Mouse (Mus musculus) cerebellum, adult (tissue): ENCODE results near the gene Sprr2a3.

Experiments
- ATAC-seq: cut with Nextera tagmentation; 2 replicates; pipeline ENCODE4 v1.9.2; 2017; ENCODE audit warnings: mild to moderate bottlenecking, moderate library complexity, mixed read lengths; ENCODE audit not compliant: insufficient number of reproducible peaks, low FRiP score, low TSS enrichment

The Sprr2a3 gene

DNA sequence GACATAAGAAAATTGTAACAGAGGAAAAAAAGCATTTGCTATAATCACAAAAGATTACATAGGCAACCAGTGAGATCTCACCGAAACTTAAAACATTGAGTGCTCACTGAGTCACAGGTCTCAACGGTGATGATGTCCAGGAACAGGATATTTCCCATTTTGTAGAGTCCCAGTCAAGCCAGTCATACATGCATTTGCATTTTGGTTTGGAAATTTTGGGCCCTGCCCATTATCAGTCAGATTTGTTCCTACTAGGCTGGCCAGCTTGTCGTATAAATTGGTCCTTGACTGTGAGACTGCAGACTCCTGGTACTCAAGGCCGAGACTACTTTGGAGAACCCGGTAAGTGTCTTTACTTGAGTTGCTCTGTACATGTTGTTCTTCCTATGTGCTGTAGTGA lies 53.6 kb downstream of the Sprr2a3 start, which contains the start of gene Sprr2d:
Gene Sprr2d (plus strand): TSS at position 301 of the 400 bp plus-strand sequence.
- no peak for ATAC-seq
